Mouse (Mus musculus) lung, postnatal 36 days (tissue): ENCODE measurements at regions not wholly inside any gene's neighbourhood (a gene's known extent, or its start where the extent isn't known, plus 50 kb on each side); places are given as distances from the start of the nearest gene placed in this dataset.

Source experiments
- DNase-seq: peaks from one replicate; pipeline ENCODE4 v3.0.0; 2022; ENCODE audit warnings: mixed read lengths

DNA sequence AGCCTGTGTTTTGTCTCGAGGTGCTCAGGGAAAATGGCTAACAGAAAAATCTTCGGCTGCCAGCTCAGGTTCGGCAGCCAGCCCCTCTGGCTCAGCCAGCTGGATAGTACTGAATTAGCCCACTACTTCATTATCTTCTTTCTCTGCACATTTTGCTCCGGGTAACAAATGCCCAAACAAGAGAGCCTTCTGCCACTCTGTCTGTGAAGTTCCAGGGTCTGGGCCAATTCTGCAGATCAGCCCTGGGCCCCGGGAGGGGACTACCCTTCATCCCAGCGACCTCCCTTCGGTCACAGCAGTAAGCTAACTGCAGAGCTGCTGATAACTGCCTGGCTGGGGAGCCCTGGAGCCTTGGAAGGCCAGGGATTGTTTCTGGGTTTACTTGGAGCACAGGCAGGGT is 119.6 kb upstream of the Ofcc1 start:
- no peak for DNase-seq

- no peak for DNase-seq
Measured at GRCm38 (mm10) chr13:40472683-40473082, 111.4 kb upstream of the Ofcc1 start.

- no peak for DNase-seq
Measured at GRCm38 (mm10) chr13:40469162-40469561, 107.9 kb upstream of the Ofcc1 start.

GRCm38 (mm10) chr13:40453360-40453759 is 92.1 kb upstream of the Ofcc1 start:
- DNase-seq: no peak

DNA sequence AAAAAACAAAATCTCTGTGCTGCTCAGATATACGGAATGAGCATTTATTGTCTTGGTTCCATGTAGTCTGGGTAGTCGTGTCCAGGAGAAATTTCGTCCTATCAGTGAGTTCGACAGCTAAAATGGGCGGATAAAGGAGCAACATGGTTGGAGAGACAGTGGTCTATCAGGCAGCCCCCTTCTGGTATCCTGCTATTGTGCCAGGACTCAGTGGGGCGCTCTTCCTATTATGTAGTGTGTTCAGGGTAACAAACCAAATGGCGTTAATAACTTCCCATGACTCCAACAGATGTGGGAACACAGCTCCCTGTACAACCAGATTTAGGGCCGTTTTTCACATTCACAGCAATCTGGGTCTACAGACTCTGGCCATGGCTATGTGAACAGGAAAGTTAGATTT is 68.6 kb upstream of the Ofcc1 start:
- DNase-seq: no peak

DNA sequence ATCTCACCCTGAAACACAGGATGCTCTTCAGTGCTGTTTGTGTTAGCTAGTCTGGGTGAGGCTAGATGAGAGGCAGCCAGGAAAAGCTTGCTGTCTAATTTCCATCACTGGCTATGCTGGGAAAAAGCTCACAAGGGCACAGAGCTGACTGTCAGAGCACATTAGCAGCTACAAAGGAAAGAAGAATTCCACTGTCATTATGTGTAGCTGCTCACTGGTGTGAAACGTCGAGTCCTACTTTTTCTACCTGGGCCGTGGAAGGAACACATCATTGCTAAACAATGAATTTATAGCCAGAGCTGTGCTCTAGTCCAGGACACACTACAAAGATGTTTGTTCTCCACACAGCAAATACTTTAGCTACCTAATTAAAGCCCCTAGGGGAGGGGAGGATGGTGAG is 61.8 kb upstream of the Ofcc1 start:
- DNase-seq: no peak

DNA sequence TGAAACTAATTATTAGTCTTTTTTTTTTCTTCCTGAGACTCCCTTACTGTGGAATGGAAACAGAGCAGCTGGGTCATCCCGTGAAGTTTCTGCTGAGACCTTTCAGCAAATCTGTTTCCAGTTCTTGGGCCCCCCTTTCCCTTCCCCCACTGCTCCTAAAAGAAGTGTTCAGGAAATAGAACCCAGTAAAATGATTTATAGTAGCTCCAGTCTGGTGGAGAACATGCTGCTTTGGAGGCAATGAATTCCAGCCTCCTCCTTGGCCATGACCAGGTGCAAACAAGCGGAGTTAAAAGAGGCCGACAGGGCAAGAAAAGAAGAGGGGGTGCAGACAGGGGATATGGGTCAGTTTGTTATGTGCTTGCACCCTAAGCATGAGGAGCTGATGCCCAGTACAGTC is 56.6 kb upstream of the Ofcc1 start:
- DNase-seq: no peak

DNA sequence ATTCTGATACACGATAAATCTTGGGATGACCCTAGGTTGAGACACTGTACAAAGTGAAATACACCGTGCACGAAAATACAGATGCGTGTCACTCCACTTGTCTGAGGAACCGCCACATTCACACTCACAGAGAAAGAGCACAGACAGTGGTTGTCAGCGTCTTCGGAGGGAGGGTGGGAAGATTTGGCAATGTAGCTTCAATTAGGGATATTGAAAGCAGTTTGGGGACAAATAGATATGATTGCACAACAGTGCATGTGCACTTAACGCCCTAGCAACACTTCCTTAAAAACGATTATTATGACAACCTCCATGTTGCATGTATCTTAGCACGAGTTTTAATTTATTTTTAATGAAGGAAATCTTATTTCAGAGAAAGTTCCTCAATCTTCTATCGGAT is 51.8 kb upstream of the Ofcc1 start:
- peak; percentile 0 for DNase-seq
